Mouse (Mus musculus) ovary, adult 18-20 months (tissue): ENCODE results near the gene Adam23.

Source experiments
- DNase-seq: peaks from one replicate; pipeline ENCODE4 v3.0.0; 2022; ENCODE audit warnings: low spot score, mixed read lengths

The Adam23 gene

DNA sequence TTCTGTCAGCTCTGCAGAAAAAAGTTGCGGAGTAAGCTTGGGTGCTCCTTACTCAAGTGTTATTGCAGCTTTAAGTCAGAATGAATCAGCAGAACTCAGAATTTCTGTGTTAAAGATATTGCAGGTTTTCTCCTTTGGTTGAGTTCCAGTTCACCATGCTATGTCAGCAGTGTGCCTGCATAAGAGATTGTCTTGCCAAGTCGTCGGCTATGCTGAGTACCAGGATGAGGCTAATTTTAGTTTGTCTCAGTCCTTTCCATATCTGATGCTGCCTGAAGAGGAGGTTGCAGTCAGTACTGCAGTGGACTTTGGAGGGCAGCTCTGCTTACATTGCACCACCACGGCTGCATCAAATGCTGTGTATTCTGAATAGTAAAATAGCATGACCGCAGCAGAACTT, 33.3 kb downstream of the Adam23 start:
- no peak for DNase-seq

DNA sequence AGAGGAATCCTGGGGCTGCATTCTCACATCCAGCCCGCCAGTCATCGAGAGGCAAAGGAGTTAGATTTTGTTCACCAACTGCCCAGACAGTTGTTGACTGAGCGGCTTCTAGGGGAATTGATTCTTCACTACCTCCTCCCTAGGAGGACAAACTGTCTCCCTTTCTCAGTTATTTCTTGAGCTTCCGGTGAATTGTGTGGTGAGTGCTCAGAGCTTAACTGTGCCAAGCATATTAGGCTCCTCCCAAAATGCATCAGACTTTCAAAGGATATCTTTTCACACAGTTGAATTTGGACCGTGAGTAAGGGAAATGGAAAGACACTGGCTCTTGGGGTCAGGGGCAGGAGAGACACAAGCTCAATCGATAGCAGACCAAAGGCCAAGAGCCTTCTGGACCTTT, 39.0 kb downstream of the Adam23 start:
- no peak for DNase-seq

DNA sequence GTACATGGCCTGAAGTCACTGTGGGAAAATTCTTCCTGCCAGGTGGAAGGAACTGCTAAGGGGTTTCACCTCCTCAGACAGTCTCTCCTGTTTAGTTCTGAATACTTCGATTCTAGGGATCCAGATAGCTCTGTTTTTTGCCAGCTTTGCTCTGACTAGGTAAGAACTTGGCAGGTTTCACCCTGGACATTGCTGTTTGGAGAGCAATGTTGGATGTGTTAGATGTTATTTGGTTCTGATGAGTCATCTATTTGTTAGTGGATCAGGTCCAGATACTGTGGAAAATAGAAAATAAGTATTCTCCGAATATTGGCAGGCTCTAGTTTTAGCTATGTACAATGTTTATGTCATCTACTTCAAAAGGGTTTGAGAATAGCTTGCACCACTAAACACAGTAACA, 41.0 kb downstream of the Adam23 start:
- no peak for DNase-seq

GRCm38 (mm10) chr1:63491001-63491400, 45.3 kb downstream of the Adam23 start:
- DNase-seq: no peak

DNA sequence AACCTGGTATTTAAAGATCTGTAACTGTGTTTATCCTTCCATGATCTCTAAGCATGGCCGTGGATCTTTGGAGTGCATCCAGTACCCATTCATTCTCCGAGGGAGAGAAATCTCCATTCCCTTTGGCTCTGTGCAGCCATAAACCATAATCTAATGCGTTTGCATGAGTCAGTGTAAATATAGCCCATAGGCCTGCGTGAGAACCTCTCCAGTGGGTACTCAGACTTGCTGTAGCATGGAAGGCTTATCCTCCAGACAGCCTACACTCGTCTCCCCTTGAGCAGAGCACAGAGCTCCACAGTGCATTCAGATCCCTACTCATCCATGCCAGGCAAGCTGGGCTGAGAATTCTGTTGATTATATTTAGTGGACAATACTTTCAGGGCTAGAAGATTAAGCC, 47.6 kb downstream of the Adam23 start:
- DNase-seq: no peak

DNA sequence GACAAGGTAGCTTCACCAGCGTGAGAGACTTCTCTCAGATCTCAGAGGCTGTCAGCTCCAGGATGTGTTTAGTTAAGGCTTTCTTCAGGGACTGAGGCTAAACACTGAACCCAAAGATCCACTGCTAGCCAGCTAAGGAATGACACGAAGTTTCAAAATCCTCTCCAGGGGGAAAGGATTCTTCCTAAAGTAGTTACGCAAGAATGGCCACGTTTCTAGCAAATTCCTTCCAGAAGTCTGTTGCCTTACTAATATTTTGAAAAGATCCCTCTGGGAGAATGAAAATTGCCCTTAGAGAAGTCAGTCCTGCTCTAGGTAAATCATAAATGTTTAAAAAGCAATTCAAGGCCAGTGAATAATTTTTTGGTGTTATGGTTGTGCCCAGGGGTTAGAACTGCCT, 61.7 kb downstream of the Adam23 start:
- no peak for DNase-seq

DNA sequence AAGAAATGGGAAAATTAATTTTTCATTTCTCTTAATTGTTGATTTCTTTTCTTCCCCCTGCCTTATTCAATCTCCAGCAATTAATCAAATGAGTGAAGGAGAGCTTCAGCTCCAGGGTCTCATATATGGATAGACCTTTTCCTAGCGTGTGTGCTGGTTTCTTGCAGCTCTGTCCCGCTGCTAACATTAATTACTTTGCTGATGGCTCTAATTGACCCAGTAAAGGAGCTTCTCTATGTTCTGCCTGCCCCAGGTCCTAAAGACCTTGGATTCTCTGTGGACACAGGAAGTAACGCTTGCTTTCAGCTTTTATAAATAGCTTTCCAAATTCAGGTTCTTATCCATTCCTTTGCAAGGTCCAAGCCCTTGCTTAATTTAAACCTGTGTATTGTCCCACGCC, 63.1 kb downstream of the Adam23 start:
- no peak for DNase-seq

GRCm38 (mm10) chr1:63511416-63511815, 65.7 kb downstream of the Adam23 start:
- DNase-seq: no peak

GRCm38 (mm10) chr1:63517800-63518199, 72.1 kb downstream of the Adam23 start:
- DNase-seq: peak; percentile 2

- DNase-seq: no peak
Observed at GRCm38 (mm10) chr1:63518814-63519213, 73.1 kb downstream of the Adam23 start.

- no peak for DNase-seq
Observed at GRCm38 (mm10) chr1:63529901-63530300, 84.2 kb downstream of the Adam23 start.

DNA sequence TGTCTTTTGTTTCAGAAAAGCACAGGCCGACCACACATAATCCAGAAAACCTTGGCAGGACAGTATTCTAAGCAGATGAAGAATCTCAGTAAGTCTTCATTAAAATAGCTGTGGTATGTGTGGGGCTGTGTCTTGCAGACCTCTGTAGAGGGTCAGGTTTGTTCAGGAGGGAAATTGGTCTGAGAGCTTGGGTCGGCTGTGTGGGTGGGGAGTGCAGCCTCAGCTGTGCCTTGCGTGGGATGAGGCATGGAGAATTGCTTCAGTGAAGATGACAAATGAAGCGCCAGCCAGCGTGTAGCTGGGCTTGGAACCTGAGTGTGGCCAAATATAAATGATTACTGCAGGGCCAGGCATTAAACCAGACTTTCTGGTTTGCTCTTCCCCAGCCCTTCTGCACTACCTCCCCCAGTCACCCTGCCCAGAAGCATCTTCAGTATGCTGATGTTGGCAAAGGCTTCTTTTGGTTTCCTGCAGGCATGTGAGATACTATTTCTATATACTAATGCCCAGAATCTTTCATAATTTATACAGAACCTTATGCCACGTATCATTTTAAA, 88.7 kb downstream of the Adam23 start:
- no peak for DNase-seq

- DNase-seq: no peak
Observed at GRCm38 (mm10) chr1:63539884-63540613, 94.4 kb downstream of the Adam23 start.

GRCm38 (mm10) chr1:63544122-63544521, 98.4 kb downstream of the Adam23 start:
- no peak for DNase-seq

- no peak for DNase-seq
Observed at GRCm38 (mm10) chr1:63553039-63553438, 107.3 kb downstream of the Adam23 start.

DNA sequence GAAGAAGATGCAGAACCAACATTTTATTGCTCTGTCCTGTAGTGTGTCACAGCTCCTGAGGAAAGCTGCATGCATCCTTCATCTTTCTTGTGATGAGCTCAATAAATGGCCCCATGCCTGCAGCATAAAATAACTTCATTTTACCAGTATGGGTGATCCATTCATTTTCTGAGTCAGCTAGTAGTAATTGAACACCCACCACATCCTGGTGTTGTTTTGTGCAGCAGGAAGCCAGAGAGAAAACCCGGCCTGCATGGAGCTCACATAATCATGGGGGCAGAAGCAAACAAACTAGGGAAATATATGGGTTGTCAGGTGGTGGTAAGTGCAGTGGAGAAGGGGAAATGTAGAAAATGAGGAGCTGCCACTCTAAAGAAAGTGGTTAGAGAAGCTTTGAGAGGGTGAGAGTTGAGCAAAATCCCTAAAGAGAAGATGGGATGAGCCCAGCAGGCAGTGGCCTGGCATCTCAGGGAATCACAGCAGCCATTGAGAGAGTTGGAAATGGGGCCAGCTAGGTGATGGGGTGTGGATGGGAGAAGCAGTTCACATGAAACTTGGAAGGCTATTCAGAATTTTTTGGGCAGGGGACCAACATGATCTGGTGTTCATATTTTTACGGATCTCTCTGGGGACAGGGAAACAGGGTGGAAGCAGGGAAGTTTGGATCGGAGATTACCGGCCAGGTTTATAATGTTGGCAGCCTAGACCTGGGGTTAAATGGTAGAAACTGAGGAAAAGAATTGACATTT, 116.3 kb downstream of the Adam23 start:
- no peak for DNase-seq

DNA sequence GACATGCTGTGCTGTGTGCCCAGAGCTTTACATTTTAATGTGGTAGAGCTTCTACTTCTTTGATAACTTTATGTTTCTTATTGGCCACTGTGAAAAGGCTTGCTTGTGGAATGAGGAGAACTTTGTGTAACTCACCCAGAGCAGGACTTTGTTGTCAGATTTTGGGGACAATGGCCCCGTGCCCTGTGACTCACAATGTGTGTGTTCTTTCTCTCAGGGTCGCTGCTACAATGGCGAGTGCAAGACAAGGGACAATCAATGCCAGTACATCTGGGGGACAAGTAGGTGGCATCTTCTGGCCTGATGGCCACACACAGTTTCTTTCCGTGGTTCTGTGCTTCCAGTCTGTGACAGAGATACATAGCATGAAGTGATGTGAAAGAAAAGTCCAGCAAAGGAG, 118.2 kb downstream of the Adam23 start:
- no peak for DNase-seq

DNA sequence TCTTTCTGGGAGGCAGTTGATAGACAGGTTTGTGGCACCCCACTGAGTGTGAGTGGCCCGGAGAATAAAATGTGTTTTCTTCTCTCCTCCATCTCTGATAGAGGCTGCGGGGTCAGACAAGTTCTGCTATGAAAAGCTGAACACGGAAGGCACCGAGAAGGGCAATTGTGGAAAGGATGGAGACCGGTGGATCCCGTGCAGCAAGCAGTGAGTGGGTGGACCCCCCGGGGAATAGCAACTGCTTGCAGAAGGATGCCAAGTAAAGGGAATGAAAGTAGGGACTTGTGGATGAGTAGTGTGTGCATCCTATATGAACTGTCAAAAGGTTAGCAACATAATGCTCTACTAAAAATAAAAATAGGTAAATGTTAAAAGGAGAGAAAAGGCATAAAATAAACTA, 120.8 kb downstream of the Adam23 start:
- DNase-seq: no peak

DNA sequence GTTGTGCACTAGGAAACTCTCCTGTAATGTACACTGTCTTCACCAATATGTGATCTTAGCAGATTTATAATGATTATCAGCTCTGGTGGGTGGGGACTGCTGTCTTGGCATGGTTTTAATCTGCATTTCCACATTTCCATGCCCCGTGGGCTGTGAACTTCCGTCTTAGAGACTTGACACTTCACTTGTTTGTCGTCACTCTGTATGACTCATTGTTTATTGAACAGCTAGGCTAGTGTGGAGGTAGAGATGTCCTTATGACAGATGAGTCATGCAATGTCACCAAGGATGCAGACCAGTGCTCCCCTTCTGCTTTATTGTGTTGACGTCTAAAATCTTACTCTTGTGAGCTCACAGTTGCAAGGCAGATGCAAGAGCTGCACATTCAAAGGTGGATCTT, 121.3 kb downstream of the Adam23 start:
- no peak for DNase-seq

DNA sequence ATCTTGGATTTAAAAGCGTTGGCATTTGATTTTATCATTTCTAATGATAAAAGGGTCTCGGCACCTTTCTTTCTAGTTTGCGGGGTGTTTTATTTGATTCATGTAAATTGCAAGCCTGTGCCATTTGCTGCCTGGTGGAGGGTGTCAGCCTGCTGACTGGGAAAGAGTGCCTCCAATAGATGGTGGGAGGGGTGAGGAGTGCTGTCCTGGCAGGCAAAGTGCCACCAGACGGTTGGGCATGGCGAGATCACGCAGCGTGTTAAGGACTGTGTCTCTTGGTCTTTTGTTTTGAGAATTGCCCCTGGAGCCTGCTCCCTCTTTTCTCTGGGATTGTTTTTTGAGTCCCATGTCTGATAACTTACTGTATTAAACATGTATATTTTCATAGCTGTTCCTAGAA, 126.5 kb downstream of the Adam23 start:
- DNase-seq: no peak

GRCm38 (mm10) chr1:63573432-63573831, 127.7 kb downstream of the Adam23 start:
- no peak for DNase-seq

- no peak for DNase-seq
Observed at GRCm38 (mm10) chr1:63573864-63574611, 128.3 kb downstream of the Adam23 start.

GRCm38 (mm10) chr1:63576803-63577202, 131.1 kb downstream of the Adam23 start:
- no peak for DNase-seq
